Mouse (Mus musculus) embryonic fibroblast, embryonic 13.5 days (primary cell): Measurements from ENCODE around the gene Syngr3.

Experiments used
- CTCF ChIP-seq: IDR thresholded peaks from 2 replicates; pipeline ENCODE4 v1.5.1; 2011; ENCODE audit warnings: mild to moderate bottlenecking, control low read depth, low read length, moderate library complexity, borderline replicate concordance; ENCODE audit not compliant: insufficient read depth
- POLR2A ChIP-seq: IDR thresholded peaks from 2 replicates; pipeline ENCODE4 v1.6.1; 2011; ENCODE audit warnings: low read depth, mild to moderate bottlenecking, control low read depth, low read length, moderate library complexity

- TF ChIP-seq CTCF (no peak), POLR2A (no peak)
Observed at GRCm38 (mm10) chr17:24686514-24686913, 3.2 kb downstream of the Syngr3 start.
